Mouse (Mus musculus) small intestine, adult 2 months (tissue): ENCODE measurements at regions not wholly inside any gene's neighbourhood (a gene's known extent, or its start where the extent isn't known, plus 50 kb on each side); places are given as distances from the start of the nearest gene placed in this dataset.

ENCODE experiments used
- H3K27ac ChIP-seq: fragments of 200-500 bp; 2 replicates; pipeline ENCODE4 v1.5.1; 2012; ENCODE audit warnings: low read depth, low read length, control low read depth, inconsistent platforms; ENCODE audit not compliant: insufficient read depth
- H3K27me3 ChIP-seq: fragments of 200-500 bp; 2 replicates; pipeline ENCODE4 v1.6.1; 2012; ENCODE audit warnings: mild to moderate bottlenecking, moderate library complexity, low read length, inconsistent platforms; ENCODE audit not compliant: control insufficient read depth, insufficient read depth
- H3K36me3 ChIP-seq: fragments of 200-500 bp; 2 replicates; pipeline ENCODE4 v1.6.1; 2012; ENCODE audit warnings: mild to moderate bottlenecking, low read length, control low read depth, inconsistent platforms; ENCODE audit not compliant: control insufficient read depth, insufficient read depth
- H3K4me1 ChIP-seq: fragments of 200-500 bp; 2 replicates; pipeline ENCODE4 v1.6.1; 2012; ENCODE audit warnings: low read length, inconsistent platforms, mixed read lengths; ENCODE audit not compliant: control insufficient read depth, insufficient read depth, insufficient read length
- H3K4me3 ChIP-seq: fragments of 200-500 bp; 2 replicates; pipeline ENCODE4 v1.5.1; 2012; ENCODE audit warnings: low read depth, mild to moderate bottlenecking, control low read depth, inconsistent platforms, low read length, moderate library complexity
- CTCF ChIP-seq: fragments of 200-500 bp; IDR thresholded peaks from 2 replicates; pipeline ENCODE4 v1.5.1; 2012; ENCODE audit warnings: low read depth, mild to moderate bottlenecking, control low read depth, inconsistent platforms, low read length, moderate library complexity, mixed read lengths; ENCODE audit not compliant: insufficient replicate concordance, insufficient read length; ENCODE audit errors: extremely low read depth
- POLR2A ChIP-seq: fragments of 200-500 bp; IDR thresholded peaks from 2 replicates; pipeline ENCODE4 v1.6.1; 2012; ENCODE audit warnings: low read depth, mild to moderate bottlenecking, control low read depth, inconsistent platforms, low read length, moderate library complexity
- WGBS: fragments of 180-500 bp; shearing (Covaris S2); methylation state at CpG from one replicate; pipeline ENCODE4 v1.1.7; 2018; 5-methylcytosine and 5-hydroxymethylcytosine counted together

GRCm38 (mm10) chr3:151903169-151903568, 65.7 kb upstream of the Ptgfr start:
- no peak overlapping the region for H3K27ac ChIP-seq
- no peaks in the 10 kb centered on the region for H3K36me3 ChIP-seq
- TF ChIP-seq CTCF (no peak), POLR2A (no peak)
- H3K4me3 ChIP-seq, result no peak overlapping the region
- no peaks in the 10 kb centered on the region for H3K4me1 ChIP-seq
- 84% methylated on average over 2 of the region's 2 CpGs for WGBS
- H3K27me3 ChIP-seq, result no peaks in the 10 kb centered on the region

- no peak overlapping the region for H3K27ac ChIP-seq
- 84% methylated on average over 13 of the region's 13 CpGs for WGBS
- H3K4me3 ChIP-seq, result no peak overlapping the region
- H3K27me3 ChIP-seq, result no peaks in the 10 kb centered on the region
- H3K36me3 ChIP-seq, result no peaks in the 10 kb centered on the region
- TF ChIP-seq CTCF (no peak), POLR2A (no peak)
- H3K4me1 ChIP-seq, result no peaks in the 10 kb centered on the region
Measured at GRCm38 (mm10) chr3:151902216-151902827, 64.9 kb upstream of the Ptgfr start.

- Histone ChIP-seq H3K4me3 (no peak overlapping the region), H3K27me3 (no peaks in the 10 kb centered on the region), H3K36me3 (no peaks in the 10 kb centered on the region), H3K4me1 (no peaks in the 10 kb centered on the region), H3K27ac (no peak overlapping the region)
- WGBS, result 85% methylated on average over 6 of the region's 6 CpGs
- no peak for TF ChIP-seq POLR2A
- no peak for TF ChIP-seq CTCF
Measured at GRCm38 (mm10) chr3:151899676-151900075, 62.2 kb upstream of the Ptgfr start.

GRCm38 (mm10) chr3:151899094-151899493, 61.7 kb upstream of the Ptgfr start:
- no peaks in the 10 kb centered on the region for H3K27me3 ChIP-seq
- H3K4me3 ChIP-seq, result no peak overlapping the region
- H3K36me3 ChIP-seq, result no peaks in the 10 kb centered on the region
- 72% methylated on average over 4 of the region's 4 CpGs for WGBS
- no peak overlapping the region for H3K27ac ChIP-seq
- TF ChIP-seq POLR2A (no peak), CTCF (no peak)
- H3K4me1 ChIP-seq, result no peaks in the 10 kb centered on the region

- 76% methylated on average over 6 of the region's 6 CpGs for WGBS
- H3K4me3 ChIP-seq, result no peak overlapping the region
- no peak overlapping the region for H3K27ac ChIP-seq
- H3K4me1 ChIP-seq, result no peaks in the 10 kb centered on the region
- H3K36me3 ChIP-seq, result no peaks in the 10 kb centered on the region
- H3K27me3 ChIP-seq, result no peaks in the 10 kb centered on the region
- no peak for TF ChIP-seq CTCF
Measured at GRCm38 (mm10) chr3:151896320-151896719, 58.9 kb upstream of the Ptgfr start.

GRCm38 (mm10) chr3:151894712-151895111, 57.3 kb upstream of the Ptgfr start:
- no peak for TF ChIP-seq CTCF
- Histone ChIP-seq H3K4me3 (no peak overlapping the region), H3K4me1 (no peaks in the 10 kb centered on the region), H3K27ac (no peak overlapping the region), H3K27me3 (no peaks in the 10 kb centered on the region), H3K36me3 (no peaks in the 10 kb centered on the region)
- WGBS, result 46% methylated on average over 3 of the region's 3 CpGs

- no peaks in the 10 kb centered on the region for H3K4me1 ChIP-seq
- H3K27me3 ChIP-seq, result no peaks in the 10 kb centered on the region
- 77% methylated on average over 11 of the region's 11 CpGs for WGBS
- H3K36me3 ChIP-seq, result no peaks in the 10 kb centered on the region
- H3K4me3 ChIP-seq, result no peak overlapping the region
- H3K27ac ChIP-seq, result no peak overlapping the region
- TF ChIP-seq CTCF (no peak), POLR2A (no peak)
Measured at GRCm38 (mm10) chr3:151893421-151894235, 56.2 kb upstream of the Ptgfr start.
